Mouse (Mus musculus): ENCODE results near the gene Ctf2.

DNA sequence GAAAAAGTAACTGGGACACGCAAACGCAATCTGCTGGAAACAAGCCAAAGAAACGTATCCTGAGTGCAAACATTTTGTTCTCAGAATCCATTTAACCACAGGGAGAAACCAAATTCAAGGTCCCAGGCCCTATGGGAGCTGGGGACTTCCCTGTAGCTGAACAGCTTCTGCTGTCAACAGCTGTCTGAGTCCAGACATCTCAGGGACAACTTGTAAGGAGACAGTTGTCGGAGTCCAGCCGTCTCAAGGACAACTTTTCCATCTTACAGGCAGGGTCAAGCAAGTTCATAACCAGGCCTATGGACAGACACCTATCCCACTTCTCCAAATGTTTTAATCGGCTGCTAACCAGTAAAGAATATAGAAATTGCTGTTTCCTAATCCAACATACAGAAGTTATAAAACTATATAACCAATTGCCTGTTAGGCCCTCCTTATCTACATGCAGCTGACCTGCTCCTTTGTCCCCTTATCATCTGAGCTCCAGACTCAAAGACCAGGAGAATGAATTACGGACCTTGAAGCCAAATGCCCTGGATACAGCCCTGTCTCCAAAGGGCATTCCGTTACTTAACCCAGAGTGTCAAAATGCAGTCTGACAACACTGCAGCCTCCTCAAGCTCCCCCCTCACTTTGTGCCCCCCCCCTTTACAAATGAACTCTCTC, 49.9 kb downstream of the Ctf2 start:
- TF ChIP-seq CTCF (IDR thresholded peaks at IDR 0.05): no peak
- TF ChIP-seq EP300 (IDR thresholded peaks at IDR 0.05): no peak

Measured in lung, postnatal 0 days (tissue).